Mouse (Mus musculus) bone marrow, adult 2 months (tissue): ENCODE data around the gene Mmd2.

Experiments
- CTCF ChIP-seq: fragments of 200-500 bp; IDR thresholded peaks from 2 replicates; pipeline ENCODE4 v1.5.1; 2011; ENCODE audit warnings: low read length, control low read depth; ENCODE audit not compliant: control insufficient read depth, insufficient read depth
- POLR2A ChIP-seq: fragments of 200-500 bp; IDR thresholded peaks from 2 replicates; pipeline ENCODE4 v1.6.1; 2011; ENCODE audit warnings: low read depth, mild to moderate bottlenecking, control low read depth, low read length, borderline replicate concordance; ENCODE audit not compliant: control insufficient read depth

GRCm38 (mm10) chr5:142608259-142608988 lies at the start of gene Mmd2:
- TF ChIP-seq CTCF (no peak), POLR2A (no peak)
